Mouse (Mus musculus): ENCODE results near the gene Slc28a2. TPM values are rescaled to one million over a fixed set of nuclear protein-coding genes. Genes with fewer than 3 reads are reported as not detected.
"Not testable (repeated sequence)": the region's sequence is repeated elsewhere in the genome, so short reads cannot be mapped to it uniquely, and the experiment has no call there.

Gene Slc28a2
- polyA plus RNA-seq, 1 experiment from 2014 or later, result 14.3 TPM

- Histone ChIP-seq H3K27me3 (replicated peaks) (no peaks in the 10 kb centered on the region), H3K4me2 (no peak overlapping the region), H3K9me3 (no peaks in the 10 kb centered on the region), H3K4me1 (no peaks in the 10 kb centered on the region), H3K27ac (no peak overlapping the region), H3K9ac (no peak overlapping the region), H3K36me3 (no peaks in the 10 kb centered on the region), H3K4me3 (replicated peaks) (no peak overlapping the region)
- no peak for ATAC-seq (ENCODE audit: insufficient read depth, low FRiP score, low read depth)
- 86% methylated on average over 2 of the region's 2 CpGs for WGBS
Measured at GRCm38 (mm10) chr2:122407607-122408006, 18.7 kb upstream of the Slc28a2 start.

GRCm38 (mm10) chr2:122408928-122409327, 17.3 kb upstream of the Slc28a2 start:
- Histone ChIP-seq H3K36me3 (no peaks in the 10 kb centered on the region), H3K4me1 (no peaks in the 10 kb centered on the region), H3K4me3 (replicated peaks) (no peak overlapping the region), H3K27me3 (replicated peaks) (no peaks in the 10 kb centered on the region), H3K4me2 (no peak overlapping the region), H3K9me3 (no peaks in the 10 kb centered on the region), H3K9ac (no peak overlapping the region), H3K27ac (no peak overlapping the region)
- ATAC-seq (ENCODE audit: insufficient read depth, low FRiP score, low read depth), result no peak
- 78% methylated on average over 7 of the region's 7 CpGs for WGBS

- not testable (repeated sequence) for H3K9me3 ChIP-seq; H3K9ac ChIP-seq; H3K27ac ChIP-seq; H3K4me3 ChIP-seq (replicated peaks); H3K36me3 ChIP-seq; ATAC-seq (ENCODE audit: insufficient read depth, low FRiP score, low read depth); H3K4me2 ChIP-seq; H3K27me3 ChIP-seq (replicated peaks); H3K4me1 ChIP-seq
- WGBS, result 55% methylated on average over 2 of the region's 2 CpGs
Measured at GRCm38 (mm10) chr2:122426645-122427044, 368 bp downstream of the Slc28a2 start.

GRCm38 (mm10) chr2:122438706-122439482, 12.6 kb downstream of the Slc28a2 start:
- not testable (repeated sequence) for H3K9ac ChIP-seq; H3K4me3 ChIP-seq (replicated peaks); H3K4me1 ChIP-seq; H3K9me3 ChIP-seq; H3K27ac ChIP-seq; H3K27me3 ChIP-seq (replicated peaks); H3K36me3 ChIP-seq; ATAC-seq (ENCODE audit: insufficient read depth, low FRiP score, low read depth); H3K4me2 ChIP-seq
- WGBS, result 82% methylated on average over 5 of the region's 5 CpGs

GRCm38 (mm10) chr2:122440521-122440920, 14.2 kb downstream of the Slc28a2 start:
- not testable (repeated sequence) for H3K27me3 ChIP-seq (replicated peaks); H3K4me1 ChIP-seq; H3K27ac ChIP-seq; H3K4me3 ChIP-seq (replicated peaks); ATAC-seq (ENCODE audit: insufficient read depth, low FRiP score, low read depth); H3K36me3 ChIP-seq; H3K9ac ChIP-seq; H3K4me2 ChIP-seq; H3K9me3 ChIP-seq
- WGBS, result 5% methylated on average over 1 of the region's 3 CpGs

- ATAC-seq (ENCODE audit: insufficient read depth, low FRiP score, low read depth), result no peak
- H3K9ac ChIP-seq, result no peak overlapping the region
- no peak overlapping the region for H3K4me3 ChIP-seq (replicated peaks)
- H3K36me3 ChIP-seq, result no peaks in the 10 kb centered on the region
- no peak overlapping the region for H3K4me2 ChIP-seq
- H3K9me3 ChIP-seq, result no peaks in the 10 kb centered on the region
- no peak overlapping the region; the same call in 1 of the 2 replicates for H3K27ac ChIP-seq
- 67% methylated on average over 7 of the region's 7 CpGs for WGBS
- no peaks in the 10 kb centered on the region for H3K4me1 ChIP-seq
- no peaks in the 10 kb centered on the region for H3K27me3 ChIP-seq (replicated peaks)
Measured at GRCm38 (mm10) chr2:122441000-122441933, 15.0 kb downstream of the Slc28a2 start.

- no peaks in the 10 kb centered on the region for H3K9me3 ChIP-seq
- no peaks in the 10 kb centered on the region for H3K36me3 ChIP-seq
- no peak overlapping the region for H3K4me2 ChIP-seq
- H3K9ac ChIP-seq, result no peak overlapping the region
- no peak overlapping the region for H3K4me3 ChIP-seq (replicated peaks)
- H3K4me1 ChIP-seq, result no peaks in the 10 kb centered on the region
- no peaks in the 10 kb centered on the region for H3K27me3 ChIP-seq (replicated peaks)
- ATAC-seq (ENCODE audit: insufficient read depth, low FRiP score, low read depth), result no peak
- no peak overlapping the region for H3K27ac ChIP-seq
- 81% methylated on average over 4 of the region's 4 CpGs for WGBS
Measured at GRCm38 (mm10) chr2:122450351-122450750, 24.1 kb downstream of the Slc28a2 start.

GRCm38 (mm10) chr2:122452426-122452825, 26.1 kb downstream of the Slc28a2 start:
- Histone ChIP-seq H3K4me1 (no peaks in the 10 kb centered on the region), H3K36me3 (no peaks in the 10 kb centered on the region), H3K4me3 (replicated peaks) (no peak overlapping the region), H3K27me3 (replicated peaks) (no peaks in the 10 kb centered on the region), H3K9ac (no peak overlapping the region), H3K27ac (no peak overlapping the region), H3K4me2 (no peak overlapping the region), H3K9me3 (no peaks in the 10 kb centered on the region)
- 55% methylated on average over 2 of the region's 2 CpGs for WGBS
- ATAC-seq (ENCODE audit: insufficient read depth, low FRiP score, low read depth), result no peak

GRCm38 (mm10) chr2:122466901-122467300, 40.6 kb downstream of the Slc28a2 start:
- peak overlapping the region; percentile 98 for H3K4me2 ChIP-seq
- H3K4me3 ChIP-seq (replicated peaks), result peak overlapping the region; percentile 56
- no peaks in the 10 kb centered on the region for H3K36me3 ChIP-seq
- H3K27ac ChIP-seq, result no peak overlapping the region
- WGBS, result 32% methylated on average over 11 of the region's 11 CpGs
- no peaks in the 10 kb centered on the region for H3K9me3 ChIP-seq
- no peak for ATAC-seq (ENCODE audit: insufficient read depth, low FRiP score, low read depth)
- H3K4me1 ChIP-seq, result peaks cover 5% of the 10 kb centered on the region; the same call in 1 of the 2 replicates
- H3K27me3 ChIP-seq (replicated peaks), result no peaks in the 10 kb centered on the region
- 0 out of 2 replicates have a peak overlapping the region, but pooled peaks have one; percentile 37 for H3K9ac ChIP-seq

- peak overlapping the region; percentile 98 for H3K4me2 ChIP-seq
- peak; percentile 100 for ATAC-seq (ENCODE audit: insufficient read depth, low FRiP score, low read depth)
- peak overlapping the region; percentile 56 for H3K4me3 ChIP-seq (replicated peaks)
- H3K36me3 ChIP-seq, result no peaks in the 10 kb centered on the region
- WGBS, result 1% methylated on average over 44 of the region's 46 CpGs
- H3K27me3 ChIP-seq (replicated peaks), result no peaks in the 10 kb centered on the region
- peaks cover 5% of the 10 kb centered on the region; the same call in 1 of the 2 replicates for H3K4me1 ChIP-seq
- H3K27ac ChIP-seq, result no peak overlapping the region
- H3K9me3 ChIP-seq, result no peaks in the 10 kb centered on the region
- H3K9ac ChIP-seq, result peak overlapping the region; percentile 37
Measured at GRCm38 (mm10) chr2:122467351-122468013, 41.2 kb downstream of the Slc28a2 start.

GRCm38 (mm10) chr2:122469221-122469620, 42.9 kb downstream of the Slc28a2 start:
- Histone ChIP-seq H3K4me1 (peaks cover 5% of the 10 kb centered on the region; the same call in 1 of the 2 replicates), H3K36me3 (no peaks in the 10 kb centered on the region), H3K27me3 (replicated peaks) (no peaks in the 10 kb centered on the region), H3K9ac (no peak overlapping the region), H3K27ac (no peak overlapping the region), H3K4me2 (no peak overlapping the region), H3K9me3 (no peaks in the 10 kb centered on the region), H3K4me3 (replicated peaks) (no peak overlapping the region)
- ATAC-seq (ENCODE audit: insufficient read depth, low FRiP score, low read depth), result no peak
- 90% methylated on average over 3 of the region's 3 CpGs for WGBS
